Mouse (Mus musculus): ENCODE data around the gene B4galt2. TPM values are rescaled to one million over a fixed set of nuclear protein-coding genes. Genes with fewer than 3 reads are reported as not detected.

The B4galt2 gene
- total RNA-seq, 2 experiments from 2014 or later = 86.7 to 90.6 TPM

DNA sequence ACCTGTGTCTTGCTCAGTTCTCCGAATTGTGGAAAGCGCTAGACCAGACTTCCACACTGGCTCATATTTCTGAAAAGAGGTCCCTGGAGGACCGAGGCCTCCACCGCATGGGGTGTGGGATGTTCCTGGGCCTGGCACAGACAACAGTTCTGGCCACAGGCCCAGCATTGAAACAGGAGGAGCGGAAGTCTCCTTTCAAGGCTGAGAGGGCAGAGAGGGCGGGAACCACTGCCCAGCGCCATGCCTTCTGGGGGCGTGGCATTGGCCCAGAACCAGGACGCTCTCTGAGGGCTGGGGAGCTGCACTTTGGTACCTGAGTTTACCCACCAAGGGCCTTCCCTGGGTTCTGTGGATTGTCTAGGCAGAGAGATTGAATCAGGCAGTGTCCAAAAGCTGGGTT lies 17.2 kb downstream of the B4galt2 start:
- no peak overlapping the region for H3K27ac ChIP-seq
- TF ChIP-seq CTCF (IDR thresholded peaks at IDR 0.05) = no peak
- no peak overlapping the region for H3K4me3 ChIP-seq
- intact Hi-C loops (cut with DNase I) = loop anchor here (2.0 kb wide), 1 partner anchor 37 kb away; no protein-coding TSS in a partner anchor
- DNase-seq (ENCODE audit: extremely low spot score in 1 of 2, low spot score in 2 of 2) = no peak

DNA sequence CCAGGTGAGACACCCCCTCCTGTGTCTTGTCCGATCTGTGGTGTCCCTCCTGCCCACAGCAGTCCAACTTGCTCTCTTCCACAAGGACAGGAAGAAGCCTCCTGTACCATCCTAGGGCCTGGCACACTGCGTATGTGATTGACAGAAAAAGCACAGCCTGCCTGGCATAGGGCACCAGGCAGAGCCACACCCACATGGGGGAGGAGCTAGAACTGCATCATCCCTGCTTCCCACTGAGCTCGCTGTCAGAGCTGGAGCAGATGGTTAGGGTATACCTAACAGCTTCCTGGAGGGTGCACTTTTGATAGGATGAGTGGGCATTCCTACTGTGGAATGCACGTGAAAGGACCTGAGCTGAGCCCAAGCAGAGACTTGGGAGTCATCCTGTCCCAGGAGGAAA lies 20.5 kb downstream of the B4galt2 start:
- Histone ChIP-seq H3K27ac (no peak overlapping the region), H3K4me3 (no peak overlapping the region)
- no peak for TF ChIP-seq CTCF (IDR thresholded peaks at IDR 0.05)
- intact Hi-C loops (cut with DNase I) = no loop called here
- DNase-seq (ENCODE audit: extremely low spot score in 1 of 2, low spot score in 2 of 2) = peak; percentile 52 to 56

DNA sequence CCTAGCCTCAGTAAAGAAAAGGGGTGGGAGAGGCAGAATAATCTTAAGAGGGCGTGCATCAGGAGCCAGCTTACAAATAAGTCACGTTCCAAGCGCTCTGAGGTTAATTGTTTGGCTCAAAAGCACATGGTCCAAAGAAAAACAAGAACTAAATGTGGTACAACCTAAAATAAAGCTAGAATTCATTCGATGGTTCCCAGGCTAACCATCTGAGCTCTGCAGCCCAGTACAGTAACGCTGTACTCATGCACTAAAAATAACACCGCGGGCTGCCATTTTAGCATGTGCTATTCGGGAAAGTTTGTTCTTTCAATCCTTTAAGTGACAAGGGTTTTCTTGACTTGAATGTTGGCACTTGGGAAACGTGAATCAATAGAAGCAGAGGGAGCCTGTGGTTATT lies 22.7 kb downstream of the B4galt2 start:
- TF ChIP-seq CTCF (IDR thresholded peaks at IDR 0.05) = no peak
- intact Hi-C loops (cut with DNase I) = no loop called here
- no peak for DNase-seq (ENCODE audit: extremely low spot score in 1 of 2, low spot score in 2 of 2)
- Histone ChIP-seq H3K4me3 (no peak overlapping the region), H3K27ac (peak overlapping the region; percentile 40; the same call in 1 of the 2 replicates)

DNA sequence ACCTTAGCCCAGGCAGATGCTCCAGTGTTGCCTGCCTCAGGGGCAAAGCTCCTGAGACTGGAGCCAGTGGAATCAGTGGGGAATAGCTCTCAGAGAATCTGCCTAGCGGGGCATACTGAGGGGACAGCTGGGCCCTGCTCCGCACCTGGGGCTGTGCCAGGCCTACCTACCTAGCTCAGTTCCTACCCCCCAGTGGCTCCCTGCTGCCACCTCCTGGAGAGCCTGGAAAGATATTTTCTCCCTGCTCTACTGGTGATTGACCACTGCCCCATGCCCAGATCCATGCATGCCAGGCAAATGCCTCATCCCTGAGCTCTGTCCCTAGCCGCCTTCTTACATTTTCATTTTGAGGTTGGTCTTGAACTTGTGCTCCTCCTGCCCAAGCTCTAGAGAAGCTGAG lies 24.5 kb downstream of the B4galt2 start:
- peak in 1 of 2 experiments; percentile 70 for DNase-seq (ENCODE audit: extremely low spot score in 1 of 2, low spot score in 2 of 2)
- TF ChIP-seq CTCF (IDR thresholded peaks at IDR 0.05) = peak; percentile 76
- intact Hi-C loops (cut with DNase I) = loop anchor here (2.0 kb wide), 2 partner anchors 22 to 30 kb away; no protein-coding TSS in a partner anchor
- H3K4me3 ChIP-seq = no peak overlapping the region
- no peak overlapping the region for H3K27ac ChIP-seq

DNA sequence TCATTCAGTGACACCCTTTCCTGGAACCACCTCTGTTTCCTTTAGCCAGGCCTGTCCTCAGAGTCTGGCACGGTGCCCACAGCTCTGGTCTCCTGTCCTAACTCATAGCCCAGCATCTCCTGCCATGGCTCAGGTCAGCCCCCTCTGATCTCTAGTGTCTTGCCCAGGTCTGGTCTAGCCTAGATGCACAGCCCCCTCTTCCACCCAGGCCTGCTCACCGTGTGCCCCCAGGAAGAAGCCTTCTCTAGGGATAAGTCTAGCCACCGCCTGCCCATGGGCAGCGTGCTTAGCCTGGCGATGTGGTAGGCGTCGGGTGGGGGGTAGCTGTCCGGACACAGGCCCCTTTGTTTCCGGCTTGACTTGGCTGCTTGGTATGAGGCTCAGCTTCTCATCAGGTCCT lies 28.1 kb downstream of the B4galt2 start:
- DNase-seq (ENCODE audit: extremely low spot score in 1 of 2, low spot score in 2 of 2) = no peak
- intact Hi-C loops (cut with DNase I) = no loop called here
- no peak overlapping the region for H3K4me3 ChIP-seq
- no peak for TF ChIP-seq CTCF (IDR thresholded peaks at IDR 0.05)
- H3K27ac ChIP-seq = peak overlapping the region; percentile 78

DNA sequence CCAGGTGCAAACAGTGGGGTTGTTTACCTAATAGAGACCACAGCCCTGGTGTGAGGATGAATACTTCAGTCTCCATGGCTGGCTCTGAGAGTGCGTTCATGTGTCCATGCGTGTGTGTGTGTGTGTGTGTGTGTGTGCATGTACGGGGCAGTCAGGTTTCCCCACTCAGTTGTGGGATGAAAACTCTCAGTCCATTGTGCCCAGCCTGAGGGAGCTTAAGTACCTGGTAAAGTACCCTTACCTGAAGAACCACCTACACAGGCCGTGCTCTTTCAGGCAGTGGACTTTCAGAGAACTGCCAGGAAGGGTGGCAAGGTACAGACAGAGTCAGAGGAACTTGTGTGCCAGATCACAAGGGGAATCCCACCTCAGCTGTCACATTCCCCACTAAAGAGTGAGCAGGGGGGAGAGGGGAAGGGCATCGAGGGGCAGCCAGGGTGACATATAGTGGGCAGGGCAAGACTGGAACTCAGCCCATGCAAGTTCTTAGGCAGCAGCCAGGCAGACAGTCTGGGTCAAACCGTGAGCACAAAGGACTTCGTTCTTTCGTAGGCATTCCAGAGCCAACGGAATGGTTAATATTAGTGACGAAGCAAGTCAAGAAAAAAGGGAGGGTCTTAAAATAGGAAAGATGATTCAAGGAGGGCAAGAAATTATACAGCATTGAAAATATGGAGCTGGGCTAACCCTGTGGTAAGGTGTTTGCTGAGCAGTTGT lies 31.0 kb downstream of the B4galt2 start:
- Histone ChIP-seq H3K27ac (no peak overlapping the region), H3K4me3 (no peak overlapping the region)
- intact Hi-C loops (cut with DNase I) = no loop called here
- no peak for DNase-seq (ENCODE audit: extremely low spot score in 1 of 2, low spot score in 2 of 2)
- TF ChIP-seq CTCF (IDR thresholded peaks at IDR 0.05) = no peak

DNA sequence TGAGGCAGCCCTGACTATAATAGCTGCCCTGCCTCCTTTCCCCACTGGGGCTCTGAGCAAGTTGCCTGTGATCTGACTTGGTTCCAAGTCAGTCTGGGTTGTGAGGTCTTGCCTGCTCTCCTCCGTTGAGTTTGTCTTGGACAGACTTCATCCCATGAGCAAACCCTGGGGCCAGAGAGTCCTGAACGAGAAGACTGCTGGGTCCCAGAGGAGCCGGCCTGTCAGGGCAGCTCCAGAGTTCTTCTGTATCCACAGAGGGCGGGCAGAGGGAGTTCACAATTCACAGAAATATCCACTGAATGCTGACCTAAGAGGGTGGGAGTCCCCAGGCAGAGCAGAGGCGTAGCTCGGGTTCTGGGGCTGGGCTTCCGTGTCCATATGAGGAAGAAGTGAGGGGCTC lies 32.4 kb downstream of the B4galt2 start:
- H3K4me3 ChIP-seq = no peak overlapping the region
- intact Hi-C loops (cut with DNase I) = no loop called here
- peak overlapping the region; percentile 57; the same call in 1 of the 2 replicates for H3K27ac ChIP-seq
- DNase-seq (ENCODE audit: extremely low spot score in 1 of 2, low spot score in 2 of 2) = no peak
- no peak for TF ChIP-seq CTCF (IDR thresholded peaks at IDR 0.05)

DNA sequence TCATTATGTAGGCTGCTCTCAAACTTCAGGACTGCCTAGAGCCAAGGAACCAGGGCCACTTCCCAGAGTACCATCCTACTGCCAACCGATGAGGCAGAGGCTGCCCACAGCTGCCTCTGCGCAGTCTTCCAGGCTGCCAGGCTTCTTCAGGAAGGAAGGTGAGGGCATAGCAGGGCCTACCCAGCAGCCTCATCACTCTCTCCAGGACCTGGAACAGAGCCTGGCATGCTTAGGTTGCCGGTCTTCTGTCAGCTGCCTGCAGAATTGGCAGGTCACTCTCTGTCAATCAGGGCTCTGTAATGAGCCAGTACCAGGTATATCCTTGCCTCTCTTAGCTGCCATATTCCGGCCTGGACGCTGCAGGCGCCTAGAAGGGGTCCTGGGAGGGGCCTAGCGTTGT lies 33.1 kb downstream of the B4galt2 start:
- no peak for TF ChIP-seq CTCF (IDR thresholded peaks at IDR 0.05)
- Histone ChIP-seq H3K27ac (peak overlapping the region; percentile 57; the same call in 1 of the 2 replicates), H3K4me3 (no peak overlapping the region)
- DNase-seq (ENCODE audit: extremely low spot score in 1 of 2, low spot score in 2 of 2) = no peak
- intact Hi-C loops (cut with DNase I) = no loop called here

DNA sequence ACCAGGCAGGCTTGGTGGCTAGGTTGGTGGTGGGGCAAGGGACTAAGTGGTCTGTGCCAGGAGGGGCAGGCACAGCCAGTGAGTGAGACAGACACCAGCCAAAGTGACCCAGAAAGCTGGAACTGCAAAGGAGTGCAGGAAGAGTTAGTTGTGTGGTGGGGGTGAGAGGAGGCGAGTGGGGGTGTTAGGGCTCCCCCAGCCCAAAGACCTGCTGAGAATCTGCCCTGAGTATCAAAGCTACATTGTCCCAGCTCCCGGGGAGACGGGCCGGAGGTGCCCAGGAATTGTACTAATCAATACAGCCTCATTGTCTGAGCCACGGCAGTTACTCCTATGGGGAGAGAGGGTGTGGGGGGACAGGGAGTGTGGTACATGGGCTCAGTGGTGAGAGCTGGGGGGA lies 33.8 kb downstream of the B4galt2 start:
- no peak for TF ChIP-seq CTCF (IDR thresholded peaks at IDR 0.05)
- no peak for DNase-seq (ENCODE audit: extremely low spot score in 1 of 2, low spot score in 2 of 2)
- Histone ChIP-seq H3K4me3 (0 out of 2 replicates have a peak overlapping the region, but pooled peaks have one; percentile 2), H3K27ac (peak overlapping the region; percentile 71)
- intact Hi-C loops (cut with DNase I) = no loop called here

DNA sequence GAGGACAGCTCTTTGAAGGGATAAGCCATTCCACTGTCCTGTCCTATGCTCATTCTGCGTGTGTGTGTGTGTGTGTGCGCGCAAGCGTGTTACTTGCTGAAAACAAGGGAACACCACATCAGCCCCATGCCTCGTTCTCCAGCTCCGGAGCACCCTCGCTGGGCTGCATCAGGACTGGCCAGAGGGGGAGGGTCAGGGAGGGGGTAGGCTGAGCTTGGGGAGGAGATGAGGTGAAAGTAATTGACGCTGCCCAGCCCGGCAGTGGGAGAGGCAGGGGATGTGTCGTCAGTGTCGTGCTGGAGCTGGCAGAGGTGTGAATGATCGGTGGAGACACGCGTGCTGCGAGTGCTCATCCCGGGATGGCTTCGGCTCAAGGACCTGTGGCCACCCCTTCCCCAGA lies 34.2 kb downstream of the B4galt2 start:
- Histone ChIP-seq H3K27ac (peak overlapping the region; percentile 71), H3K4me3 (0 out of 2 replicates have a peak overlapping the region, but pooled peaks have one; percentile 2)
- DNase-seq (ENCODE audit: extremely low spot score in 1 of 2, low spot score in 2 of 2) = no peak
- no peak for TF ChIP-seq CTCF (IDR thresholded peaks at IDR 0.05)
- intact Hi-C loops (cut with DNase I) = no loop called here

DNA sequence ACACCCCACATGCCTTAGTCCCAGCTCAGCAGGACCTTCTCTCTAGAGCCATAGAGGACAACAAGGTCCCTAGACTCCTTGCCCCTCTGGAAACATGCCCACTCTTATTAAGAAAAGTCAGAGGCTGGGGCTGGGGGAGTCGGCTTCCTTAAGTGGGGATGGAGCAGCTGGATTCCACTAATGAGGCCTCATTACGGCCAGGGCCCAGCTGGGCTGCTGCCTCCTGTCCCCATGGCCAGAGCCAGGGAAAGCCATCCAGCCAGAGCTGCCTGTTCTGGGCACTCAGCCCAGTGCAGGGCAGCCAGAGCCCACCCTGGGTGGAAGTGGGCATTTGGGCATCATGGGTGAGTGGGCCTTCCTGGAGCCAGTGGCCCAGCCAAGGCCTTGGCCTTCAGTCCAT lies 36.3 kb downstream of the B4galt2 start:
- TF ChIP-seq CTCF (IDR thresholded peaks at IDR 0.05) = no peak
- intact Hi-C loops (cut with DNase I) = no loop called here
- Histone ChIP-seq H3K27ac (no peak overlapping the region), H3K4me3 (no peak overlapping the region)
- DNase-seq (ENCODE audit: extremely low spot score in 1 of 2, low spot score in 2 of 2) = peak in 1 of 2 experiments; percentile 51

DNA sequence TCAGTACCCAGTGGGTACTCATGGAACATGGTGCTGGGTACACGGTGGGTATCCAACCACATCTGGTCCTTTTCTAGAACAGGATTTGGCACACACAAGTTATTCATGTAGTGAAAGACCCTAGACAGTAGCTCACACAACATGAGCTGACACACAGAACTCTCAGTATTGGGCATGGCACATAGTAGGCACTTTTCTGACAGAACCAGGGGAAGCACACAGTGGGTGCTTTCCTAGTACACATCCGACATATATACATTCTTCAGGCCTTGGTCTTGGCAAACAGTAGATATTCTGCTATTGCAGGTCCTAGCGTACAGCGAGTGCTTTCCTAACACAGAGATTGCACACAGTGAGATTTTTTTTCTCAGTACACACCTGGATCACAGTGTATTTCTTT lies 37.0 kb downstream of the B4galt2 start:
- TF ChIP-seq CTCF (IDR thresholded peaks at IDR 0.05) = no peak
- DNase-seq (ENCODE audit: extremely low spot score in 1 of 2, low spot score in 2 of 2) = no peak
- no peak overlapping the region for H3K27ac ChIP-seq
- intact Hi-C loops (cut with DNase I) = no loop called here
- H3K4me3 ChIP-seq = no peak overlapping the region

DNA sequence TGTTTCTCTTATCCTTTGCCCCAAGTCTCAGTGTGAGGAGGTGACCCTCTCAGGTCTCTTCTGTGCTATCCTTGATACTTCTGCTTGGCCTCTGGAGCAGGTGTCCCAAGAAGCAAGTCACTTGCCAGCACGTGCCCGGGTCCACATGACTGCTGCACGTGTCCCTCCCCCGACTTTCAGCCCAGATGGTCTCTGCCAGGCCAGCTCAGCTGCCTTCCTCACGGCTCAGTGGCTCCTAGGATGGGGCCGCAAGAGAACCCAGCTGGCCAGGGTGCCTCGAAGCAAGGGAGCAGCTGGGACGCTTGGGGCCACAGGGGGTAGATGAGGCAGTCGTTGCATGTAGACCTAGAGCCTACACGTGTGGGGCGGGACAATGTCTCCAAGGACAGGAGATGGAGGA lies 38.0 kb downstream of the B4galt2 start:
- TF ChIP-seq CTCF (IDR thresholded peaks at IDR 0.05) = no peak
- H3K4me3 ChIP-seq = no peak overlapping the region
- intact Hi-C loops (cut with DNase I) = no loop called here
- H3K27ac ChIP-seq = no peak overlapping the region
- DNase-seq (ENCODE audit: extremely low spot score in 1 of 2, low spot score in 2 of 2) = no peak

All from left cerebral cortex, adult 2 months (tissue).